Mouse (Mus musculus) G1E-ER4 (cell line): ENCODE measurements around the gene Zhx3. TPM values are rescaled to one million over a fixed set of nuclear protein-coding genes. Genes with fewer than 3 reads are reported as not detected.

Experiments used
- GATA1 ChIP-seq: IDR thresholded peaks from one replicate; pipeline ENCODE4 v1.8.0; 2012; ENCODE audit warnings: low read length, inconsistent platforms
- polyA plus RNA-seq: library from polyadenylated mRNA; stranded (reverse); fragments of >175 nt; gene quantifications from 2 replicates; pipeline ENCODE4 v1.2.3, GENCODE M21; 2012

Zhx3 gene
- polyA plus RNA-seq: 2.8 and 4.4 TPM in 2 replicates

DNA sequence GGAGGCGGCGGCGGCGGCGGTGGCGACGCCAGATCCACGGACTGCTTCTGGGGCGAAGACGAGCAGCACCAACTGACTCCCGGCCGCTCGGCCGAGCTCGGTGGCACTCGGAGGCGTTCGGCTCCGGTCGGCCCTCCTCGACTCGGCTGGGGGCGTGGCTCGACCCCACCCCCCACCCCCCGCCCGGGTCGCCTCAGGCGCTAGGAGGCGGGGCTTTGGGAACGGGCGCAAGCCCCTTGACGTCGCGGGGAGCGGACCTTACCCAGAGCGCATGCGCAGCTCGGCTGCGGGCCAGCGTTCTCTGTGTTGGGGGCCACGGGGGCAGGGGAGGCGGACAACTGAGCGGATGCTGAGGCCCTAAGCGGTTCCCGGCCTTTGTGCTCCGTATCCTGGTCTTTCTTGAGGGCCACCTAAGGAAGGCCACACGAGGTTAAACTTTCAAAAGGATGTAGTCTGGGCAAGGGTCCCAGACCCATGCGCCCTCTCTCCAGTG is at the start of gene Zhx3:
TSS of gene Zhx3 (minus strand) at position 109 of the 493 bp plus-strand sequence.
- TF ChIP-seq GATA1: no peak

DNA sequence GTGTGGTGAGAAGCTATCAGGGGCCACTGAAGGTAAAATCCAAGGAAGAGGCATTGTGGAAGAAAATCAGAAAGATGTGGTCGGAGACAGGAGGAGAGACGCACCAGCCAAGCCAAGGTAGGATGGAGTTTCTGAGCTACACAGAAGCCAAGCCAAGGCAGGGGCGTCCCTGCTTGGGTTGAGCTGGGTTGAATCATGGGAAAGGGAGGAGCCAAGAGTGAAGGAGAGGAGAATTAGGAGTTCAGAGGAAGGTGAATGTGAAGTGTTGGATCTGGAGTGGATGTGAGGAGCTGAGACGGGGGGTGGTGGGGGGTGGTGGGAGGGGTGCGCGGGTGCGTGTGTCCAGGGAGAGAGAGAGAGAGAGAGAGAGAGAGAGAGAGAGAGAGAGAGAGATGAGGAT is 48.5 kb upstream of the Zhx3 start:
- TF ChIP-seq GATA1: no peak

DNA sequence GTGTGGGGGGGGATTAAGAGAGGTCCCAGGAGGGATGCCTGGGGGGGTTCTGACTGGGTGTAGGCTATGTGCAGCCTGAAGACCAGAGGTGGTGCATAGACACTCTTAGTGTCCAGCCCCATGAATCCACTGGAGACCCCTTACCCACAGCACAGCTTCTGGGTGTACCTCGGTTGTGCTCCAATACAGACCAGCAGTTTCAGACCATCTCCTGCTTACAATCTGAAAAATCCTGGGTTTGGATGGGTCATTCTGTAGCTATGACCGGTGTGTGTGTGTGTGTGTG is 46.1 kb upstream of the Zhx3 start:
- TF ChIP-seq GATA1: no peak

- TF ChIP-seq GATA1: no peak
Measured at GRCm38 (mm10) chr2:160918154-160918929, 45.5 kb upstream of the Zhx3 start.

- TF ChIP-seq GATA1: no peak
Measured at GRCm38 (mm10) chr2:160917313-160917712, 44.5 kb upstream of the Zhx3 start.

DNA sequence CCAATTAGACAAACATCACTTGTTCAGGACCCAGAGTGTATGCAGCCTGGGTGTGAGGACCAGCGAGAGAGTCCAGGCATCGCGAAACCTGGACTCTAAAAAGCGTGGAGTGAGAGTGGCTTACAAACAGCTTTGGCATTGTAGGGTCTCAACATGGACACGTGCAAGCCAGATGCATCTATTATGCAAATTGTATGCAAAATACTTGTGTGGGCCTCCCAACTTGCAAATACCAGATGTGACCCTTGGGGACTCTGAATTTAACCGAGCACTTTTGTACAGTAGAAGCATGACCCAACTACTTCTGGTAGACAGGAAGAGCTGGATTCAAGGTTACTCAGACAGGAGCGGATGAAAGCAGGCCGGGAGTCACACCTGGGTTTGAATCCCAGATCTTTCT is 43.9 kb upstream of the Zhx3 start:
- TF ChIP-seq GATA1: no peak

- TF ChIP-seq GATA1: no peak
Measured at GRCm38 (mm10) chr2:160915821-160916610, 43.2 kb upstream of the Zhx3 start.

DNA sequence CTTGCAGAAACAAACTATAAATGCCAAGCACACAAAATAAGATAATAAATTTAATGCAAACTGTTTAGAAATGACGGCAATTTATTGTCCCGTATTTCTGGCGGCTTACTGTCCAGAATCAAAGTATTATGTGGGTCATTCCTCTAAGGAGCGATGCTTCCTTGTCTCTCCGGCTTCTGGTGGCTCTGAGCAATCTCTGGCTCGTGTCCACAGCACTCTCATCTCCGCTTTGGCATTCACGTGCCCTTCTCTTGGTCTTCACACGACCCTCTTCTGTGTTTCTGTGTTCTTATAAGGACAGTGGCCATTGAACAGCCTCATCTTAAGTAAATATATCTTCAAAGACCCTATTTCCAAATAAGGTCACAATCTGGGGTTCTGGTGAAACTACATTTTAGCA is 41.9 kb upstream of the Zhx3 start:
- TF ChIP-seq GATA1: no peak

GRCm38 (mm10) chr2:160912231-160912671 is 39.5 kb upstream of the Zhx3 start, which contains the start of gene Emilin3:
Emilin3 (minus strand) TSS chr2:160912328.
- no peak for TF ChIP-seq GATA1

- TF ChIP-seq GATA1: no peak
Measured at GRCm38 (mm10) chr2:160911558-160912201, 38.9 kb upstream of the Zhx3 start.

DNA sequence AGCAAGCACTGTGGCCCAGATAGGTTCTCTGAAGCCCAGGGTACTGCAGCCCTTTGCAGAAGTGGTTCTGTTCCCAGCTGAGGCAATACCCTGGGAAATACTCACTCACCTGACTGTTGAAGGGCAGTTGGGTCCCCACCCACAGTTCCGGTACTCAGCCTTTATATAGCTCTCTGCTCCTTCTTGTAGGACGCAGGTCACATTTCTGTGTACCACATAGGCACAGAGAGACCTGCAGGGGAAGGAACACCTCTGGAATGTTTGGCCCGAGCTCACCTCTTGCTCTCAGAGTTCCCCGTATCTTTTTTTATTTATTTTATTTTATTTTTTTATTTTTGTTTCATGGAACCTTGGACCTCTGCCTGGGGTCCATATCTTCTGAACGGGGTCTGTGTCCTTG is 37.8 kb upstream of the Zhx3 start:
- TF ChIP-seq GATA1: no peak

DNA sequence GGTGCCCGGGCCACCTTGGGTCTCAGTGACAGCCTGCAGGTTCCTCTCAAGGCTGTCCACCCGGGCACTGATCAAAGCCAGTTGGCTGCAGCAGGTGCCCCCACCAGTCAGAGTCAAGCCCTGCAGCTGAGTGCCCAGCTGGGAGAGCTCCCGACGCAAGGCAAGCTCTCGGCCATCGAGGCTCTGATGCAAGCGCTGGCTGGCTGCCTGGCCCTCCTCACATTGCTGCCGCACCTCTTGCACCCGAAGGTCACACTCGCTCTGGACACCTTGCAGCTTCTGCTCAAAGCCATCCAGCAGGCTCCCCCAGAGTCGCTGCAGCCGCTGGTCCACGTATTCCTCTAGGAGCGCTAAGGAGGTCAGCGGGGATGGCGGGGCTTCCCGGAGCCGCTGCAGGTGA is 35.8 kb upstream of the Zhx3 start:
- no peak for TF ChIP-seq GATA1

- TF ChIP-seq GATA1: no peak
Measured at GRCm38 (mm10) chr2:160906101-160906500, 33.3 kb upstream of the Zhx3 start.

DNA sequence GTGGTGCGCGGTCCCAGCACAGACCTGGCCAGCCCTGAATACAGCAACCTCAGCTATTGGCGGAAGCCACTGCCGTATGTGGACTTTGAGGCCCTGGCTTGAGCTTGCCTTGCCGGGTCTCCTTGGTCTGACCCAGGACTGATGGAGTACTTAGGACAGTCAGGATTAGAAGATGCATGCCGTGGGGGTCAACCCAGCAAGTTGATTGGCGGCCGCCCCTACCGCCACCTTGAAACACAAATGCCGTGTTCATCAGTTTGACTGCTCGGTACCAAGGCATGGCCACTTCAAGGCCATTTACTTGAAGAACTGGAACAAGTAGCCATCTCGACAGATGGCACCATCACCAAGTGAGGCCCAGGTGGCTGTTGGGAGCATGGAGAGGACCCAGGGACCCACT is 32.5 kb upstream of the Zhx3 start:
- TF ChIP-seq GATA1: no peak

DNA sequence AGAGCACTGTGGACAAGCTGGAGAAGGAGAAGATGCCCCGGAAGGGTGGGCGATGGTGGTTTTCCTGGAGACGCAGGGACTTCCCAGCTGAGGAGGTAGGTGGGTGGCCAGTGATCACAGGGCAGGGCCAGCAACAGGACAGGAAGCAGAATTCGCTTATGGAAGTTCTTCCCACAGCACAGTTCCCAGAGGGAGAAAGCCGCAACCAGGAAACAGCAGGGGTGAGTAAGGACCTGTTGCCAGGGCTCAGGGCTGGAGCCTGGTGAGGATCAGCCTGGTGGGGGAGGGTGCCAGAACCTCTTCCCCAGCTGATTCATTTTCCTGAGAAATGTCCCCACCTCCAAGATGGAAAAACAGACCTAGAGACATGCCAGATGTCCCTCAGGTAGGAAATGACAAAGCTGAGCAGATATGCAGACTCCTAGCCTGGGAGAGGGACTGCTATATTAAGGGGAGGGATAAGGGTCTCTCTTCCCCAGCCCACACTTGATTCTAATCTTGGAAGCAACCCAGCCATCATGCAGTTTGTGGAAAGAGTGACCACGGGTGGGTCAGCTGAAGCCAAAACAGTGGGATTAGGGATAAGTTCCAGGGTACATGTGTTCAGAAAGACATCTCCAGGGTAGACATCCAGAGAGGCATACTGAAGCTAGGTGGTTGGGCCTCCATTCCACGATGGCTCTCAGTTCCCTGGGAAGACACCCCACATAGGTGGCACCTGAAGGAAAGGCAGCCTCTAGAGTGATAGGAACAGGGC is 29.0 kb upstream of the Zhx3 start:
- no peak for TF ChIP-seq GATA1
